Mouse (Mus musculus) frontal cortex, adult (tissue): ENCODE data around the gene Gdf15.
A peak's percentile ranks its signal among the peaks of the same experiment; 100 is the strongest.
"Not testable (repeated sequence)": the region's sequence is repeated elsewhere in the genome, so short reads cannot be mapped to it uniquely, and the experiment has no call there.

ENCODE experiments used
- ATAC-seq: cut with Nextera tagmentation; 2 replicates; pipeline ENCODE4 v1.9.2; 2017; ENCODE audit warnings: mild to moderate bottlenecking, moderate library complexity, mixed read lengths; ENCODE audit not compliant: low TSS enrichment

Gene Gdf15

DNA sequence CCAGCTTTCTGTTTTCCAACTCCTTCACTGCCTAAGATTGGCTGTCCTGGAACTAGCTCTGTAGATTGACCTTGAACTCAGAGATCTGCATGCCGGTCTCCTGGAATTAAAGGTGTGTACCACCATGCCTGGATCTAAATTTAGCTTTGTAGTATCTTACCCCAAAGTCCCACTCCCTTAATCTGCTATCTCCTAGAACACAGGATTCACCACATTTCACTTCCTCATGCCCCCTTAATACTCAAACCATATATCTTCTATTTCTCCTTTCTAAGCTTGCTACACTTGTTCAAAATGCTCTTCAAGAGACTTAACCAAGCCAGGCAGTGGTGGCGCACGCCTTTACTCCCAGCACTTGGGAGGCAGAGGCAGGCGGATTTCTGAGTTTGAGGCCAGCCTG, 44.3 kb downstream of the Gdf15 start:
- ATAC-seq, result not testable (repeated sequence)

GRCm38 (mm10) chr8:70585258-70585652, 47.0 kb downstream of the Gdf15 start:
- ATAC-seq, result peak; percentile 78

GRCm38 (mm10) chr8:70584606-70585257, 47.5 kb downstream of the Gdf15 start:
- peak; percentile 12; the same call in 1 of the 2 replicates for ATAC-seq

DNA sequence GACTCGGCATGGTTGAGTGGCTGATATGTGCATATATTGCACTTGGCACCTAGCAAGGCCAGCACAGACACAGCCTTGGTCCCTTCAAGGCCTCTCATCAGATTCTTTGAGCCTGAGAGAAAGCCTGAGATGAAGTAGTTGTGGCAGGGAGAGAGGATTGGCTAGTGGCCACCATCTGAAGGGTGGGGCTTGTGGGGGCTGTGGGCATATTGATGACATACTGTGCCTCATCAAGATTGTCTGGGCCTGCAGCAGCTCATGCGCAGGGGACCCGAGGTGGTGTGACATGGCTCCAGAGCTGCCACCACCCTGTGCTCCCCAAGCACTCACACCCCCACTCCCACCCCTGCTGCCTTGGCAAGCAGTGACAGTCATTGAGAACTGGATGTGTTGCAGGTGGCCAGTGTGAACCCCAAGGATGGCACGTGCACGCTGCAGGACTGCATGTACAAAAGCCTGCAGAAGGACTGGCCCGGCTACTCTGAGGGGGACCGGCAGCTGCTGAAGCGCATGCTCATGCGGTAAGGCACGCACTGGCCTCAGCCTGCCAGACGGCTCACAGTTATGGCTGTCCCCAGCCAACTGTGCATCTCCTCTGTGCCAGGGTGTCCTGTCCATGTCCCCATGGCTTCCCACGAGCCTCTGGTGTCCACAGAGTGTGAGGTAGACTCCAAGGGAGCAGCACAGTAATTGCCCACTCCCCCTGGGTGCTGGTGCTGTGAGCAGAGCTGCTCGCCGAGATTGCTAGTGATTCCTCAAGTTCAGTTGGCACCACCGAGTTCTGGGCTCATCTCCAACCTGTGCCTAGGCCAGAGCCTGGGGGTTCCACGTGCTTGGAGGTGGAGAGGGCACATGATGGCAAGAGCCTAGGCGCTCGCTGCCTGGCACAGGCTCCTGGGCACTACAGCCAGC, 48.5 kb downstream of the Gdf15 start:
- ATAC-seq, result peak; percentile 46
